Mouse (Mus musculus) T-cell, adult 2 months (primary cell): ENCODE data around the gene Ttll5.

Experiments used
- DNase-seq: peaks from one replicate; pipeline ENCODE4 v3.0.0; 2022; ENCODE audit warnings: low spot score

The Ttll5 gene

GRCm38 (mm10) chr12:85969571-85969970, 145.1 kb downstream of the Ttll5 start:
- DNase-seq: peak; percentile 75

- no peak for DNase-seq
Observed at GRCm38 (mm10) chr12:85970191-85970590, 145.7 kb downstream of the Ttll5 start.

GRCm38 (mm10) chr12:85970803-85971202, 146.3 kb downstream of the Ttll5 start:
- DNase-seq: no peak

GRCm38 (mm10) chr12:85971655-85972054, 147.2 kb downstream of the Ttll5 start:
- no peak for DNase-seq

- peak; percentile 46 for DNase-seq
Observed at GRCm38 (mm10) chr12:85973526-85973925, 149.1 kb downstream of the Ttll5 start.

- no peak for DNase-seq
Observed at GRCm38 (mm10) chr12:85974030-85974429, 149.6 kb downstream of the Ttll5 start.

- DNase-seq: no peak
Observed at GRCm38 (mm10) chr12:85979996-85980395, 155.5 kb downstream of the Ttll5 start.

GRCm38 (mm10) chr12:85985524-85985923, 161.1 kb downstream of the Ttll5 start:
- DNase-seq: no peak

GRCm38 (mm10) chr12:85986024-85986423, 161.6 kb downstream of the Ttll5 start:
- no peak for DNase-seq

- no peak for DNase-seq
Observed at GRCm38 (mm10) chr12:85986540-85987443, 162.3 kb downstream of the Ttll5 start.

GRCm38 (mm10) chr12:85987444-85987889, 163.0 kb downstream of the Ttll5 start:
- no peak for DNase-seq

GRCm38 (mm10) chr12:85988121-85988520, 163.7 kb downstream of the Ttll5 start:
- DNase-seq: no peak

GRCm38 (mm10) chr12:85988818-85989377, 164.4 kb downstream of the Ttll5 start:
- no peak for DNase-seq

- no peak for DNase-seq
Observed at GRCm38 (mm10) chr12:85992013-85992837, 167.8 kb downstream of the Ttll5 start.

GRCm38 (mm10) chr12:85992838-85993234, 168.4 kb downstream of the Ttll5 start:
- no peak for DNase-seq

- no peak for DNase-seq
Observed at GRCm38 (mm10) chr12:85993790-85994360, 169.4 kb downstream of the Ttll5 start.

GRCm38 (mm10) chr12:86000641-86001073, 176.2 kb downstream of the Ttll5 start:
- DNase-seq: no peak

- DNase-seq: no peak
Observed at GRCm38 (mm10) chr12:86001120-86001655, 176.7 kb downstream of the Ttll5 start.

GRCm38 (mm10) chr12:86004627-86005026, 180.2 kb downstream of the Ttll5 start:
- DNase-seq: no peak

- DNase-seq: no peak
Observed at GRCm38 (mm10) chr12:86007377-86007776, 182.9 kb downstream of the Ttll5 start.

GRCm38 (mm10) chr12:86010656-86011055, 186.2 kb downstream of the Ttll5 start:
- no peak for DNase-seq

GRCm38 (mm10) chr12:86012195-86012594, 187.7 kb downstream of the Ttll5 start:
- DNase-seq: no peak
